Comparison of ENCODE assay signal across 15 mouse cellular contexts in genomic region chr8:110761988-110762387, GRCm38 (mm10). TPM values are rescaled to one million over a fixed set of nuclear protein-coding genes. Genes with fewer than 3 reads are reported as not detected.
A peak's percentile ranks its signal among the peaks of the same experiment; 100 is the strongest.
DNase-seq lines count a peak whose midpoint lies in the region; ATAC-seq and TF ChIP-seq lines count a peak whose summit lies in the region.
"Had no signal": no experiment of that assay in that cellular context is flagged by ENCODE, and none has a peak within 500 bp of the region (broad histone marks: within the 10 kb centered on the region; RNA-seq: fewer than 3 reads in every experiment).

No protein-coding gene starts in this region.

- H3K9me3 ChIP-seq in forebrain, postnatal 0 days (ENCODE audit: low read length), result no peaks in the 10 kb centered on the region
- H3K9me3 ChIP-seq in forebrain, embryonic 15.5 days, result no peaks in the 10 kb centered on the region
- H3K9me3 ChIP-seq: embryonic facial prominence, embryonic 12.5 days; hindbrain, embryonic 10.5 days; megakaryocyte, embryonic 14.5 days had no signal

- no peak for ATAC-seq in forebrain, postnatal 0 days
- ATAC-seq in forebrain, embryonic 15.5 days (replicated peaks), result no peak
- ATAC-seq: forebrain, embryonic 14.5 days had no signal

- H3K27ac ChIP-seq in forebrain, postnatal 0 days (ENCODE audit: low read depth, low read length), result no peak overlapping the region
- H3K27ac ChIP-seq in forebrain, embryonic 15.5 days (replicated peaks), result no peak overlapping the region
- no peak overlapping the region for H3K27ac ChIP-seq in layer of hippocampus, adult 2 months
- H3K27ac ChIP-seq: embryonic facial prominence, embryonic 12.5 days; hindbrain, embryonic 10.5 days had no signal

- no peaks in the 10 kb centered on the region for H3K27me3 ChIP-seq in forebrain, postnatal 0 days (ENCODE audit: insufficient read depth, low read length)
- no peaks in the 10 kb centered on the region for H3K27me3 ChIP-seq in forebrain, embryonic 15.5 days
- H3K27me3 ChIP-seq: embryonic facial prominence, embryonic 12.5 days had no signal

- H3K4me1 ChIP-seq in forebrain, postnatal 0 days (ENCODE audit: insufficient read depth), result no peaks in the 10 kb centered on the region
- no peaks in the 10 kb centered on the region for H3K4me1 ChIP-seq in forebrain, embryonic 15.5 days
- H3K4me1 ChIP-seq: embryonic facial prominence, embryonic 12.5 days had no signal

- H3K4me3 ChIP-seq in forebrain, postnatal 0 days (ENCODE audit: low read depth, low read length), result no peak overlapping the region
- no peak overlapping the region for H3K4me3 ChIP-seq in forebrain, embryonic 15.5 days
- no peak overlapping the region for H3K4me3 ChIP-seq in layer of hippocampus, adult 2 months
- H3K4me3 ChIP-seq: embryonic facial prominence, embryonic 12.5 days; hindbrain, embryonic 10.5 days; megakaryocyte, embryonic 14.5 days had no signal

- 0 out of 2 replicates have a peak, but pooled peaks have one; percentile 11 for TF ChIP-seq CTCF in forebrain, postnatal 0 days (IDR thresholded peaks at IDR 0.05; ENCODE audit: low read depth)
- TF ChIP-seq CTCF in layer of hippocampus, adult 2 months (conservative IDR thresholded peaks at IDR 0.05), result peak; percentile 45

- no peak for DNase-seq in forebrain, postnatal 0 days
- DNase-seq in layer of hippocampus, adult 2 months (ENCODE audit: low spot score in 2 of 2), result no peak
- no peak for DNase-seq in layer of hippocampus, adult 18-20 months (ENCODE audit: low spot score in 2 of 2)
- DNase-seq in 416B (ENCODE audit: low read depth), result peak; percentile 17
- DNase-seq in NIH3T3 (ENCODE audit: low read depth), result peak; percentile 61
- DNase-seq in left cerebral cortex, adult 9 months (ENCODE audit: low spot score in 2 of 2), result no peak
- no peak for DNase-seq in spleen, adult 18-20 months
- DNase-seq: cerebellum, adult 2 months; left cerebral cortex, postnatal 4 days had no signal

- 73% methylated on average over 6 of the region's 6 CpGs for WGBS in forebrain, postnatal 0 days
- 63% methylated on average over 6 of the region's 6 CpGs for WGBS in forebrain, embryonic 15.5 days

- no peak overlapping the region for H3K9ac ChIP-seq in forebrain, postnatal 0 days
- H3K9ac ChIP-seq in forebrain, embryonic 15.5 days (replicated peaks), result no peak overlapping the region
- H3K9ac ChIP-seq: embryonic facial prominence, embryonic 12.5 days had no signal

- no peaks in the 10 kb centered on the region for H3K36me3 ChIP-seq in forebrain, postnatal 0 days (ENCODE audit: insufficient read depth)
- no peaks in the 10 kb centered on the region for H3K36me3 ChIP-seq in forebrain, embryonic 15.5 days
- H3K36me3 ChIP-seq: embryonic facial prominence, embryonic 12.5 days; hindbrain, embryonic 10.5 days had no signal

- no peak overlapping the region for H3K4me2 ChIP-seq in forebrain, postnatal 0 days (ENCODE audit: low read depth)
- H3K4me2 ChIP-seq in forebrain, embryonic 15.5 days (replicated peaks), result no peak overlapping the region
- H3K4me2 ChIP-seq: embryonic facial prominence, embryonic 12.5 days had no signal

RNA-seq across cellular contexts. Expression of gene Mtss1l, which starts 40.7 kb away (rescaled TPM):
- 55.2 and 71.1 TPM in 2 replicates for total RNA-seq in forebrain, postnatal 0 days (2014; rRNA removed)
- 42.2 and 49.0 TPM in 2 replicates for polyA plus RNA-seq in forebrain, postnatal 0 days (2015; fragmentation: Nextera tagmentation; extraction: Ambion mirVana)
- polyA plus RNA-seq in forebrain, embryonic 15.5 days (2015; fragmentation: Nextera tagmentation; extraction: Ambion mirVana), result 22.5 and 32.2 TPM in 2 replicates
- total RNA-seq in layer of hippocampus, adult 2 months (2021), result 100 to 1,000 TPM; 210 TPM
- 100 to 1,000 TPM; 213 to 214 TPM for total RNA-seq in layer of hippocampus, adult 18-20 months (2021)
- total RNA-seq: granulocyte monocyte progenitor cell, adult 5-6 weeks had no signal

RNA-seq across cellular contexts. Expression of gene Il34, which starts 43.7 kb away (rescaled TPM):
- total RNA-seq in forebrain, postnatal 0 days (2014; rRNA removed), result 10.2 and 11.1 TPM in 2 replicates
- polyA plus RNA-seq in forebrain, postnatal 0 days (2015; fragmentation: Nextera tagmentation; extraction: Ambion mirVana), result 8.8 and 9.1 TPM in 2 replicates
- polyA plus RNA-seq in forebrain, embryonic 15.5 days (2015; fragmentation: Nextera tagmentation; extraction: Ambion mirVana), result 2.5 and 3.4 TPM in 2 replicates
- total RNA-seq in layer of hippocampus, adult 2 months (2021), result 10 to 100 TPM; 64.7 to 71.5 TPM
- 10 to 100 TPM; 71.0 to 72.6 TPM for total RNA-seq in layer of hippocampus, adult 18-20 months (2021)
- total RNA-seq: granulocyte monocyte progenitor cell, adult 5-6 weeks had no signal

Comparison
In these comparisons a context has a peak if more than half of its experiments do, and no peak if none do; other contexts are left out.
1. DNase-seq: peak in 416B (single experiment) and NIH3T3 (single experiment); none in forebrain, postnatal 0 days (single experiment), layer of hippocampus, adult 2 months (0 of 2), layer of hippocampus, adult 18-20 months (0 of 2), left cerebral cortex, adult 9 months (0 of 2) and spleen, adult 18-20 months (0 of 2).